Mouse (Mus musculus) gastrocnemius, adult 2 months (tissue): ENCODE measurements around the gene Gjb3. TPM values are rescaled to one million over a fixed set of nuclear protein-coding genes. Genes with fewer than 3 reads are reported as not detected.

Experiments
- DNase-seq: peaks from one replicate; pipeline ENCODE4 v3.0.0; 2022
- H3K27ac ChIP-seq: fragments of 200-600 bp; 2 replicates; pipeline ENCODE4 v1.8.1; 2022; ENCODE audit warnings: mild to moderate bottlenecking
- H3K4me3 ChIP-seq: fragments of 200-600 bp; 2 replicates; pipeline ENCODE4 v1.8.1; 2022; ENCODE audit warnings: mild to moderate bottlenecking, moderate library complexity
- CTCF ChIP-seq: fragments of 200-600 bp; IDR thresholded peaks from 2 replicates; pipeline ENCODE4 v1.8.1; 2022; ENCODE audit warnings: antibody characterized with exemption, mild to moderate bottlenecking, moderate library complexity
- intact Hi-C: fragments of 180-260 bp; cut with DNase I; formaldehyde crosslinking; loops from one replicate; pipeline ENCODE4 v1.15.1; 2025
- long read RNA-seq, 2 experiments: library from polyadenylated mRNA; stranded (forward); transcript quantifications; one replicate each; pipeline ENCODE4 v2.0.0; 2021
- total RNA-seq, 2 experiments: library from RNA; stranded (reverse); gene quantifications; 2 replicates each; pipeline ENCODE4 v1.2.3; 2021

Gjb3 gene
- total RNA-seq, result not detected
- long read RNA-seq, experiment 1, result 0 reads
- long read RNA-seq, experiment 2, result 0 reads

GRCm38 (mm10) chr4:127330181-127331100 is at the start of gene Gjb3:
Gjb3 (minus strand) TSS chr4:127330844.
- no peak within 1 kb of the TSS for H3K4me3 ChIP-seq
- H3K27ac ChIP-seq, result no peak within 1 kb of the TSS
- TF ChIP-seq CTCF, result no peak
- intact Hi-C loops, result no loop called here
- DNase-seq, result no peak

- Histone ChIP-seq H3K4me3 (no peak overlapping the region), H3K27ac (no peak overlapping the region)
- DNase-seq, result no peak
- intact Hi-C loops, result no loop called here
- TF ChIP-seq CTCF, result peak; percentile 57
These were observed 46.7 kb upstream of the Gjb3 start for GRCm38 (mm10) chr4:127377344-127377743.

- no peak for TF ChIP-seq CTCF
- H3K4me3 ChIP-seq, result no peak overlapping the region
- DNase-seq, result no peak
- H3K27ac ChIP-seq, result no peak overlapping the region
- intact Hi-C loops, result no loop called here
These were observed 45.0 kb upstream of the Gjb3 start for GRCm38 (mm10) chr4:127375541-127376177.

GRCm38 (mm10) chr4:127374645-127375044 is 44.0 kb upstream of the Gjb3 start:
- H3K4me3 ChIP-seq, result no peak overlapping the region
- intact Hi-C loops, result no loop called here
- no peak for DNase-seq
- TF ChIP-seq CTCF, result no peak; the same call in 1 of the 2 replicates
- no peak overlapping the region for H3K27ac ChIP-seq

- no peak for TF ChIP-seq CTCF
- Histone ChIP-seq H3K27ac (no peak overlapping the region), H3K4me3 (no peak overlapping the region)
- intact Hi-C loops, result no loop called here
- no peak for DNase-seq
These were observed 42.8 kb upstream of the Gjb3 start for GRCm38 (mm10) chr4:127373491-127373890.

GRCm38 (mm10) chr4:127371546-127371945 is 40.9 kb upstream of the Gjb3 start:
- Histone ChIP-seq H3K27ac (no peak overlapping the region), H3K4me3 (no peak overlapping the region)
- TF ChIP-seq CTCF, result no peak
- intact Hi-C loops, result no loop called here
- DNase-seq, result peak; percentile 40

- peak; percentile 35 for TF ChIP-seq CTCF
- intact Hi-C loops, result no loop called here
- no peak overlapping the region for H3K4me3 ChIP-seq
- no peak overlapping the region for H3K27ac ChIP-seq
- no peak for DNase-seq
These were observed 39.8 kb upstream of the Gjb3 start for GRCm38 (mm10) chr4:127370447-127370846.

- TF ChIP-seq CTCF, result peak; percentile 83
- DNase-seq, result peak; percentile 67
- H3K27ac ChIP-seq, result no peak overlapping the region
- no peak overlapping the region for H3K4me3 ChIP-seq
- intact Hi-C loops, result loop anchor here (5.0 kb wide), 1 partner anchor 244 kb away; no protein-coding TSS in a partner anchor
These were observed 37.8 kb upstream of the Gjb3 start for GRCm38 (mm10) chr4:127368379-127368973.

- H3K27ac ChIP-seq, result no peak overlapping the region
These were observed 35.2 kb upstream of the Gjb3 start for GRCm38 (mm10) chr4:127365834-127366233.

GRCm38 (mm10) chr4:127365433-127365832 is 34.8 kb upstream of the Gjb3 start:
- Histone ChIP-seq H3K4me3 (no peak overlapping the region), H3K27ac (no peak overlapping the region)
- no peak for TF ChIP-seq CTCF
- intact Hi-C loops, result loop anchor here (5.0 kb wide), 1 partner anchor 247 kb away; no protein-coding TSS in a partner anchor
- DNase-seq, result no peak

More at GRCm38 (mm10) chr4:127365834-127366233, 35.2 kb upstream of the Gjb3 start:
- no peak for DNase-seq
- intact Hi-C loops, result loop anchor here (5.0 kb wide), 1 partner anchor 246 kb away; no protein-coding TSS in a partner anchor
- TF ChIP-seq CTCF, result no peak
- no peak overlapping the region for H3K4me3 ChIP-seq

- no peak for TF ChIP-seq CTCF
- intact Hi-C loops, result no loop called here
- no peak overlapping the region for H3K27ac ChIP-seq
- H3K4me3 ChIP-seq, result no peak overlapping the region
- DNase-seq, result no peak
These were observed 33.8 kb upstream of the Gjb3 start for GRCm38 (mm10) chr4:127364431-127364830.

GRCm38 (mm10) chr4:127363331-127363730 is 32.7 kb upstream of the Gjb3 start:
- Histone ChIP-seq H3K27ac (no peak overlapping the region), H3K4me3 (no peak overlapping the region)
- TF ChIP-seq CTCF, result peak; percentile 49
- intact Hi-C loops, result no loop called here
- no peak for DNase-seq

- DNase-seq, result no peak
- TF ChIP-seq CTCF, result no peak
- Histone ChIP-seq H3K4me3 (no peak overlapping the region), H3K27ac (no peak overlapping the region)
- intact Hi-C loops, result no loop called here
These were observed 31.9 kb upstream of the Gjb3 start for GRCm38 (mm10) chr4:127362520-127362919.
